Mouse (Mus musculus) layer of hippocampus, adult 2 months (tissue): ENCODE measurements at regions not wholly inside any gene's neighbourhood (a gene's known extent, or its start where the extent isn't known, plus 50 kb on each side); places are given as distances from the start of the nearest gene placed in this dataset.
A peak's percentile ranks its signal among the peaks of the same experiment; 100 is the strongest.

Experiments used
- DNase-seq, 2 experiments: peaks; one replicate each; pipeline ENCODE4 v3.0.0; 2022; ENCODE audit warnings: low spot score in 2 of 2
- H3K27ac ChIP-seq: fragments of 200-600 bp; 2 replicates; pipeline ENCODE4 v1.8.1; 2022
- H3K4me3 ChIP-seq: fragments of 200-600 bp; 2 replicates; pipeline ENCODE4 v1.8.1; 2022; ENCODE audit warnings: mild to moderate bottlenecking
- CTCF ChIP-seq: fragments of 200-600 bp; conservative IDR thresholded peaks from 2 replicates; pipeline ENCODE4 v1.8.1; 2022; ENCODE audit warnings: antibody characterized with exemption, mild to moderate bottlenecking, moderate library complexity

GRCm38 (mm10) chr2:78804931-78805330 lies 63.0 kb upstream of the Ube2e3 start:
- Histone ChIP-seq H3K4me3 (no peak overlapping the region), H3K27ac (no peak overlapping the region)
- DNase-seq, result no peak
- no peak for TF ChIP-seq CTCF

GRCm38 (mm10) chr2:78803543-78803942 lies 64.4 kb upstream of the Ube2e3 start:
- H3K27ac ChIP-seq, result no peak overlapping the region
- TF ChIP-seq CTCF, result no peak
- no peak for DNase-seq
- H3K4me3 ChIP-seq, result no peak overlapping the region

GRCm38 (mm10) chr2:78795446-78795845 lies 72.5 kb upstream of the Ube2e3 start:
- H3K4me3 ChIP-seq, result no peak overlapping the region
- DNase-seq, result peak in 1 of 2 experiments; percentile 12

GRCm38 (mm10) chr2:78794734-78795133 lies 73.2 kb upstream of the Ube2e3 start:
- TF ChIP-seq CTCF, result no peak

More at GRCm38 (mm10) chr2:78795446-78795845, 72.5 kb upstream of the Ube2e3 start:
- TF ChIP-seq CTCF, result no peak
- H3K27ac ChIP-seq, result no peak overlapping the region

GRCm38 (mm10) chr2:78789124-78789523 lies 78.8 kb upstream of the Ube2e3 start:
- H3K27ac ChIP-seq, result no peak overlapping the region
- H3K4me3 ChIP-seq, result no peak overlapping the region
- TF ChIP-seq CTCF, result no peak
- no peak for DNase-seq

More at GRCm38 (mm10) chr2:78794734-78795133, 73.2 kb upstream of the Ube2e3 start:
- H3K27ac ChIP-seq, result no peak overlapping the region
- DNase-seq, result no peak
- H3K4me3 ChIP-seq, result no peak overlapping the region

- no peak for DNase-seq
- no peak overlapping the region for H3K27ac ChIP-seq
- no peak for TF ChIP-seq CTCF
- no peak overlapping the region for H3K4me3 ChIP-seq
Measured at GRCm38 (mm10) chr2:78788222-78788621, 79.7 kb upstream of the Ube2e3 start.

GRCm38 (mm10) chr2:78779949-78780348 lies 88.0 kb upstream of the Ube2e3 start:
- no peak for TF ChIP-seq CTCF
- DNase-seq, result peak; percentile 13 to 39
- Histone ChIP-seq H3K4me3 (no peak overlapping the region), H3K27ac (peak overlapping the region; percentile 69)

GRCm38 (mm10) chr2:78777589-78777988 lies 90.3 kb upstream of the Ube2e3 start:
- Histone ChIP-seq H3K27ac (no peak overlapping the region), H3K4me3 (no peak overlapping the region)
- TF ChIP-seq CTCF, result no peak
- DNase-seq, result no peak

- Histone ChIP-seq H3K27ac (no peak overlapping the region), H3K4me3 (no peak overlapping the region)
- no peak for DNase-seq
- TF ChIP-seq CTCF, result no peak
Measured at GRCm38 (mm10) chr2:78754362-78754761, 113.6 kb upstream of the Ube2e3 start.

GRCm38 (mm10) chr2:78753918-78754317 lies 114.0 kb upstream of the Ube2e3 start:
- no peak for DNase-seq
- no peak overlapping the region for H3K27ac ChIP-seq
- H3K4me3 ChIP-seq, result no peak overlapping the region
- no peak for TF ChIP-seq CTCF

GRCm38 (mm10) chr2:78730161-78730560 lies 137.8 kb upstream of the Ube2e3 start:
- Histone ChIP-seq H3K27ac (no peak overlapping the region), H3K4me3 (no peak overlapping the region)
- no peak for TF ChIP-seq CTCF
- peak; percentile 27 to 37 for DNase-seq

- Histone ChIP-seq H3K27ac (no peak overlapping the region), H3K4me3 (no peak overlapping the region)
- no peak for TF ChIP-seq CTCF
- no peak for DNase-seq
Measured at GRCm38 (mm10) chr2:78726060-78726459, 141.9 kb upstream of the Ube2e3 start.

- peak in 1 of 2 experiments; percentile 32 for DNase-seq
- Histone ChIP-seq H3K4me3 (no peak overlapping the region), H3K27ac (0 out of 2 replicates have a peak overlapping the region, but pooled peaks have one; percentile 46)
- no peak for TF ChIP-seq CTCF
Measured at GRCm38 (mm10) chr2:78724416-78724815, 143.5 kb upstream of the Ube2e3 start.

- no peak overlapping the region for H3K4me3 ChIP-seq
- TF ChIP-seq CTCF, result no peak
- peak overlapping the region; percentile 46; the same call in 1 of the 2 replicates for H3K27ac ChIP-seq
- peak in 1 of 2 experiments; percentile 55 for DNase-seq
Measured at GRCm38 (mm10) chr2:78723423-78723822, 144.5 kb upstream of the Ube2e3 start.

GRCm38 (mm10) chr2:78722739-78723138 lies 145.2 kb upstream of the Ube2e3 start:
- TF ChIP-seq CTCF, result no peak
- DNase-seq, result no peak
- H3K27ac ChIP-seq, result no peak overlapping the region
- no peak overlapping the region for H3K4me3 ChIP-seq
